Mouse (Mus musculus) liver, embryonic 14.5 days (tissue): ENCODE measurements at regions not wholly inside any gene's neighbourhood (a gene's known extent, or its start where the extent isn't known, plus 50 kb on each side); places are given as distances from the start of the nearest gene placed in this dataset.

Experiments
- CTCF ChIP-seq: IDR thresholded peaks from 2 replicates; pipeline ENCODE4 v1.5.1; 2016; ENCODE audit warnings: antibody characterized with exemption, low read depth, control low read depth
- EP300 ChIP-seq: IDR thresholded peaks from 2 replicates; pipeline ENCODE4 v1.6.1; 2016; ENCODE audit warnings: antibody characterized with exemption, low read depth

- no peak for TF ChIP-seq CTCF
- no peak for TF ChIP-seq EP300
Observed at GRCm38 (mm10) chr13:107365241-107365640, 343.3 kb upstream of the Kif2a start.
